14 mouse cellular contexts compared by ENCODE assay signal in the genomic region with DNA sequence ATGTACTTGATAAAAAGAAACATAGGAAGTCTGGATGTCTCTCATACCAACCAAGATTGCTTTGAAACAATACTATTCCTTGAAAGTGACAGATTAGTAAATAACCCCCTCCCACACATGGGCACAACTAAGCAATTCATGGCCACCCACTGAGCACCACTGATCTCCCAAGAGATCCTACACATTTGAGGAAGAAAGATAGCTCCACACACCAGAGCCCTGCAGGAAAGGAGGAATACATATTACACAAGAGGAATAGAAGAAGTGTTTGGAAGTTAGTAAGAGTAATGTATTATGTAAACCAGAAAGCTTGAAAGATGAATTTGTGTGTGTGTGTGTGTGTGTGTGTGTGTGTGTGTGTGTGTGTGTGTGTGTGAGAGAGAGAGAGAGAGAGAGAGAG. TPM values are rescaled to one million over a fixed set of nuclear protein-coding genes. Genes with fewer than 3 reads are reported as not detected.
"Had no signal": no experiment of that assay in that cellular context is flagged by ENCODE, and none has a peak within 500 bp of the region (broad histone marks: within the 10 kb centered on the region; RNA-seq: fewer than 3 reads in every experiment).

No protein-coding gene starts in this region.

RNA-seq across cellular contexts. Expression of a gene that starts 6.2 kb away (rescaled TPM):
- total RNA-seq: heart, postnatal 10 days; heart, postnatal 14 days; heart, postnatal 25 days; heart, postnatal 36 days; heart, postnatal 4 days; hindbrain, postnatal 0 days; layer of hippocampus, adult 18-20 months; layer of hippocampus, adult 2 months; layer of hippocampus, adult 8-10 months; layer of hippocampus, postnatal 10 days; layer of hippocampus, postnatal 14 days; layer of hippocampus, postnatal 25 days; layer of hippocampus, postnatal 36 days; left cerebral cortex, adult 18-20 months had no signal
